Mouse (Mus musculus) limb, embryonic 15.5 days (tissue): ENCODE data around the gene BC030867. TPM values are rescaled to one million over a fixed set of nuclear protein-coding genes. Genes with fewer than 3 reads are reported as not detected.
"Not testable (repeated sequence)": the region's sequence is repeated elsewhere in the genome, so short reads cannot be mapped to it uniquely, and the experiment has no call there.

Source experiments
- ATAC-seq: fragments of 200-750 bp; cut with Nextera tagmentation; 2 replicates; pipeline ENCODE4 v1.8.0; 2017; ENCODE audit warnings: low read depth, moderate TSS enrichment; ENCODE audit not compliant: insufficient number of reproducible peaks, low FRiP score, low TSS enrichment
- H3K27ac ChIP-seq: fragments of 300-500 bp; sonication (generic); 2 replicates; pipeline ENCODE4 v1.5.1; 2015; ENCODE audit warnings: moderate library complexity, mild to moderate bottlenecking, inconsistent platforms
- H3K27me3 ChIP-seq: fragments of 300-500 bp; sonication (generic); 2 replicates; pipeline ENCODE4 v1.6.1; 2015; ENCODE audit warnings: inconsistent platforms
- H3K36me3 ChIP-seq: fragments of 300-500 bp; sonication (generic); 2 replicates; pipeline ENCODE4 v1.6.1; 2015; ENCODE audit warnings: inconsistent platforms
- H3K4me1 ChIP-seq: fragments of 300-500 bp; sonication (generic); 2 replicates; pipeline ENCODE4 v1.6.1; 2015; ENCODE audit warnings: inconsistent platforms
- H3K4me2 ChIP-seq: fragments of 300-500 bp; sonication (generic); 2 replicates; pipeline ENCODE4 v1.6.1; 2015; ENCODE audit warnings: mild to moderate bottlenecking, inconsistent platforms
- H3K4me3 ChIP-seq: fragments of 300-500 bp; sonication (generic); 2 replicates; pipeline ENCODE4 v1.5.1; 2015; ENCODE audit warnings: mild to moderate bottlenecking, inconsistent platforms
- H3K9ac ChIP-seq: fragments of 300-500 bp; sonication (generic); 2 replicates; pipeline ENCODE4 v1.6.1; 2015; ENCODE audit warnings: inconsistent platforms
- H3K9me3 ChIP-seq: fragments of 300-500 bp; sonication (generic); 2 replicates; pipeline ENCODE4 v1.6.1; 2016; ENCODE audit warnings: inconsistent platforms
- WGBS: fragments of 180-500 bp; shearing (Covaris S2); methylation state at CpG from one replicate; pipeline ENCODE4 v1.1.7; 2015; 5-methylcytosine and 5-hydroxymethylcytosine counted together
- polyA plus RNA-seq: library from polyadenylated mRNA; unstranded; fragments of >200 nt; fragmentation: Nextera tagmentation; extraction: Ambion mirVana; gene quantifications from 2 replicates; pipeline ENCODE4 v1.2.1, GENCODE M21; 2015

BC030867 gene
- polyA plus RNA-seq, 1 experiment from 2014 or later = 13.8 TPM

DNA sequence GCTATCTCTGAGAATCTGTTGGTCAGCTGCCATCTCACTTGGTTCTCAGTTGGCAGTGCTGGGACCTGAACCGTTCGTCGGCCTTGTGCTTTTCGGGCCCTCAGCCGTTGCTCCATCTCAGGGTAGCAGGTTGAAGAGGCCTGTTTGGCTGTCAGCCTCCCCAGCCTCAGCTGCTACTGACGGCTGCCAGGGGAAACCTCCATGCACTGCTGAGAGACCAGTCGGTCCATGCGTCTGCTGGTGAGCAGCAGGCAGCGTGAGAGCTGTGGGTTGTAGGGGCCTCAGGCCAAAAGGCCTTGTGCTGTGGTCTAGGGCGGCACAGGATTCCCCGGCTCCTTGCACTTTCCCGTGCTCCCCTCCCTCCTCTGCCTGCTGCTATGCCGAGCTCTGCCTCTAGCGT, 17.1 kb downstream of the BC030867 start:
- WGBS = 60% methylated on average over 14 of the region's 14 CpGs
- Histone ChIP-seq H3K27me3 (no peaks in the 10 kb centered on the region), H3K4me2 (no peak overlapping the region), H3K4me1 (peaks cover 5% of the 10 kb centered on the region), H3K9ac (no peak overlapping the region), H3K9me3 (no peaks in the 10 kb centered on the region), H3K4me3 (no peak overlapping the region), H3K36me3 (peaks cover 10% of the 10 kb centered on the region), H3K27ac (no peak overlapping the region)
- no peak for ATAC-seq

DNA sequence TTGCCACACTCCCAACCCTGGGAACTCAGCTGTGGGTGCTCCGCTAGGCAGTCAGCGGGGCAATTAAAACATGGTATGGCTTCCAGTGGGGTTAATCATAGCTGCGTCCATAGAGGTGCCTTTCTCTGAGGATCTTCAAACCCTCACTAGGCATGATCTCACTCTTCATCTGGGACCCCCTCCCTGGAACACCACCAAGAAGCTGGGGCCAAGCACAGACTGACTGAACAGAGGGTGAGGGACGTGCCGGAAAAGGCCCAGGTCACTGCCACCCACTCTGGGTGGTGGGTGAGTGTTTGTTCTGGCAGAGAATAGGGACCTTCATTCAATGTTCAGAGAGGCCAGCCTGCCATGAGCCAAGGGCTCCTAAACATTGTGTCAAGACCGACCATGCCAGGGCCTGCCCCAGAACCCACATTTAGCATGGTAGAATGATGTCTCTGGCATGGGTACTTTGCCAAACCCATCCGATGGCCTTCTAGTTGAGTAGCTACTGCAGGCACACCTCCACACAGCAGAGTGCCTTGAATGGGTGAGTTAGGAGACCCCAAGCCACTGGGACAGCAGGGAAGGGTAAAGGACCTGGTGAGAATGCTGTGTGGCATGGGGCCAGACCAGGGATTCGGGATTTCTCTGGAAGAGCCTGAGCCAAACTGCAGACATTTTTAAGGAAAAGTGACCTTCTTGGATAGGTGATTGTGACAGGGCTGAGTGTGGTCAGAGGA, 18.1 kb downstream of the BC030867 start:
- Histone ChIP-seq H3K4me2 (no peak overlapping the region), H3K4me1 (peaks cover 5% of the 10 kb centered on the region), H3K9ac (no peak overlapping the region), H3K36me3 (peaks cover 7% of the 10 kb centered on the region), H3K27me3 (no peaks in the 10 kb centered on the region), H3K9me3 (no peaks in the 10 kb centered on the region), H3K4me3 (no peak overlapping the region), H3K27ac (no peak overlapping the region)
- no peak for ATAC-seq
- WGBS = 85% methylated on average over 8 of the region's 8 CpGs

DNA sequence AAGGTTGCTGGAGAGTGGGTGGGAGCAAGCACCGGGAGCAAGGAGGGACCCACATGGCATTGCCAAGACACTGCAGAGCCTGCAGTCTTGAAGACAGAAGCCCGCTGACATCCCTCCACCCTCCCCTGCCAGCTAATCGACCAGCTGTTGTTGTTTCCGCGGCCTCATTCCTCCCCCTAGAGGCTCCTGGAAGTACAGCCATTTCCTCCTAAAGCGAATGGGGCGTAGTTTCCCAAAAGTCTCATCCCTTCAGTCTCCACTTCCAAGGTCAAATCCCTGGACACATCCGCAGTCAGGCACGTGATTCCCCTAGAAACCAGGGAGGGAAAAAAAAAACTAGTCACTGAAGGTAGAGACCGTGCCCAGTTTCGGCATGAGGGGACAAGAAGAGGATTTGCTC, 18.8 kb downstream of the BC030867 start:
- peaks cover 5% of the 10 kb centered on the region for H3K4me1 ChIP-seq
- H3K4me3 ChIP-seq = no peak overlapping the region
- H3K27ac ChIP-seq = no peak overlapping the region
- H3K36me3 ChIP-seq = peaks cover 3% of the 10 kb centered on the region
- WGBS = 5% methylated on average over 11 of the region's 11 CpGs
- no peak overlapping the region for H3K9ac ChIP-seq
- ATAC-seq = 0 out of 2 replicates have a peak, but pooled peaks have one; percentile 48
- 0 out of 2 replicates have a peak overlapping the region, but pooled peaks have one; percentile 26 for H3K4me2 ChIP-seq
- no peaks in the 10 kb centered on the region for H3K9me3 ChIP-seq
- H3K27me3 ChIP-seq = no peaks in the 10 kb centered on the region

DNA sequence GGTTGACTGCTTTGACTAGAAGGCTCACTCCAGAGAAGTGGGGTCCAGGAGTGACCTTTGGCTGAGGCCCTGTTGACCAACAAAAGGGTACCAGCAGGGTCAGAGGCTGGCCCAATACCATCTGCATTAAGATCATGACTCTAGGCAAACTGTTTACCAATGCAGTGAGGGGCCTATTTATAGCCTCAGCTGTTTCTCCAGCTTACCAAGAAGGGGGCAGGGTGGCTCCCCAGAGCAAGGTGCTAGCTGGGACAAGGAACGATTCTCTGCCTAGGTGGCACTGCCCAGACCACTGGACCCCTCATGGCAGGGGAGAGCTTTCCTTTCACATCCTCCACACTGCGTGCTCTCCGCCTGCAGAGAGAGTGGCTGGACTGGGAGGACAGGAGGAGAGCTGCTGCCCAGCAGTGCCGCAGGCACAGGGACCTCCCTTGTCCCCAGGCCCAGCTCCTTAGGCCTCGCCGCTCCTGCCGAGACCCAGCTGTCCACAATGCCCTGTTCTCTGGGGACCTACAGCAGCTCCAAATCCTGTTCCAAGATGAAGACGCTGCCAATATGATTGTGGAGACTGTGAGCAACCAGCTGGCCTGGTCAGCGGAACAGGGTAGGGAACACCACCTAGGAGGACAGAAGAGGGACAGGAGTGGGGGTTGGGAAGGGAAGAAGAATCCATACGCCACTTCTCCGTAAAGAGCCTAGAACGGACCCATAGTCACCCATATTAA, 20.0 kb downstream of the BC030867 start, which contains the start of gene Asb16:
Asb16 (plus strand) TSS at position 224 of the 725 bp plus-strand sequence.
- H3K27ac ChIP-seq = no peak within 1 kb of the TSS
- WGBS = 89% methylated on average over 12 of the region's 12 CpGs

DNA sequence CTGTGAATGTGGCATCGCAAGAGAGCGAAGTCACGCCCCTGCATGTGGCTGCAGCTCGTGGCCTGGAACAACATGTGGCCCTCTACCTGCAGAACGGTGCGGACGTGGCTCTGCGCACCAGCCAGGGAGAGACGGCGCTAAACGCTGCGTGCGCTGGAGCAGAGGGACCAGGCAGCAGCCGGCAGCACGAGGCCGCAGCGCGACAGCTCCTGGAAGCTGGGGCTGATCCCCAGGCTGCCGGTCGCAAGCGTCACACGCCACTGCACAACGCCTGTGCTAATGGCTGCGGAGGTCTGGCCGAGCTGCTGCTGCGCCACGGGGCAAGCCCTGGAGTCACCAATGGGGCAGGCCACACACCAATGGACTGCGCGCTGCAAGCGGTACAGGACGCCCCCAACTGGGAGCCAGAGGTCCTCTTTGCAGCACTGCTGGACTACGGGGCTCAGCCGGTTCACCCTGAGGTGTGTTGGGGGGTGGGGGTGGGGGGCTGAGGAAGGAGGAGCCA, 27.8 kb downstream of the BC030867 start:
- ATAC-seq = peak; percentile 33; the same call in 1 of the 2 replicates
- no peaks in the 10 kb centered on the region for H3K36me3 ChIP-seq
- peak overlapping the region; percentile 42 for H3K4me3 ChIP-seq
- H3K4me2 ChIP-seq = peak overlapping the region; percentile 90
- under 1% methylated on average over 29 of the region's 33 CpGs for WGBS
- H3K9me3 ChIP-seq = no peaks in the 10 kb centered on the region
- peaks cover 14% of the 10 kb centered on the region for H3K4me1 ChIP-seq
- H3K9ac ChIP-seq = peak overlapping the region; percentile 51
- H3K27ac ChIP-seq = peak overlapping the region; percentile 51
- H3K27me3 ChIP-seq = no peaks in the 10 kb centered on the region

More for the DNA sequence above, 20.0 kb downstream of the BC030867 start, which contains the start of gene Asb16:
- no peaks in the 10 kb centered on the region for H3K27me3 ChIP-seq
- no peak within 1 kb of the TSS for H3K4me3 ChIP-seq
- H3K36me3 ChIP-seq = no peaks in the 10 kb centered on the region
- H3K9me3 ChIP-seq = no peaks in the 10 kb centered on the region
- no peak within 1 kb of the TSS for H3K9ac ChIP-seq
- peaks cover 5% of the 10 kb centered on the region for H3K4me1 ChIP-seq
- no peak for ATAC-seq
- no peak within 1 kb of the TSS for H3K4me2 ChIP-seq

DNA sequence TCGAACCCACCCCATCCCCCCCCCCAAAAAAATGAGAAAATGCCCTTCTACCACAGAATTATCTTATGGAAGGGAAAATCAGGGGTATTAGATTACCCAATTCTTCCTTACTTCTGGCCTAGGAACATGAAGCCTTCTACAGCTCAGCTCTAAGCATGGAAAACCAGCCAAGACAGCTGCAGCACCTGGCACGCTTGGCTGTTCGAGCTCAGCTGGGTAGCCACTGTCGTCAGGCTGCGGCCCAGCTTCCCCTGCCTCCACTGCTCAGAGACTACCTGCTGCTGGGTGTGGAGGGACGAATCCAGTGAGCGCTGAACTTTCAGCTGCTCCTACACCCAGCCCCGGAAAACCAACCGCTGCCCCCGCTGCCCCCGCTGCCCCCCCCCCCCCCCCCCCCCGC, 29.1 kb downstream of the BC030867 start:
- no peaks in the 10 kb centered on the region for H3K9me3 ChIP-seq
- H3K27ac ChIP-seq = no peak overlapping the region
- H3K4me1 ChIP-seq = peaks cover 14% of the 10 kb centered on the region
- no peak for ATAC-seq
- H3K9ac ChIP-seq = no peak overlapping the region
- no peak overlapping the region for H3K4me3 ChIP-seq
- no peaks in the 10 kb centered on the region for H3K36me3 ChIP-seq
- 76% methylated on average over 7 of the region's 12 CpGs for WGBS
- H3K4me2 ChIP-seq = no peak overlapping the region
- H3K27me3 ChIP-seq = no peaks in the 10 kb centered on the region

DNA sequence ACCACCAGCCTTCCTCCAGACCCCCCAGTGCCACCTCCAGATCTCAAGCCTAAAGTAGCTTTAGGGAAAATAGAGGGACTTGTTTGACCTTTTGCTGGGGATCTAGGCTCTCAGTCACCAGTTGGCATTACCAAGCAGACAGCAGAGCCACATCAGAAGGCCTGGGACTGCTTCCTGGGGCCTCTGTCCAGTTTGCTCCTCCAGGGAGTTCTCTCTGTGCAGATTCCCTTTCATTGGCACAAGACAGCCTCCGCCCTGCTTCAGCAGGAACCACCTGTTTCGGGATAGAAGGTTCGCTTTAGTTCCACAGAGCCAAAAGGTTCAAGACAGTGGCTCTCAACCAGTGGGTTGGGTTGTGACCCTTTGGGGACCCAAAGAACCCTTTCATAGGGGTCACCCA, 30.9 kb downstream of the BC030867 start:
- H3K9ac ChIP-seq = no peak overlapping the region
- no peaks in the 10 kb centered on the region for H3K9me3 ChIP-seq
- H3K4me3 ChIP-seq = no peak overlapping the region
- peaks cover 14% of the 10 kb centered on the region for H3K4me1 ChIP-seq
- no peaks in the 10 kb centered on the region for H3K36me3 ChIP-seq
- ATAC-seq = no peak
- H3K4me2 ChIP-seq = no peak overlapping the region
- H3K27me3 ChIP-seq = no peaks in the 10 kb centered on the region
- no peak overlapping the region for H3K27ac ChIP-seq
- 85% methylated on average over 3 of the region's 3 CpGs for WGBS

DNA sequence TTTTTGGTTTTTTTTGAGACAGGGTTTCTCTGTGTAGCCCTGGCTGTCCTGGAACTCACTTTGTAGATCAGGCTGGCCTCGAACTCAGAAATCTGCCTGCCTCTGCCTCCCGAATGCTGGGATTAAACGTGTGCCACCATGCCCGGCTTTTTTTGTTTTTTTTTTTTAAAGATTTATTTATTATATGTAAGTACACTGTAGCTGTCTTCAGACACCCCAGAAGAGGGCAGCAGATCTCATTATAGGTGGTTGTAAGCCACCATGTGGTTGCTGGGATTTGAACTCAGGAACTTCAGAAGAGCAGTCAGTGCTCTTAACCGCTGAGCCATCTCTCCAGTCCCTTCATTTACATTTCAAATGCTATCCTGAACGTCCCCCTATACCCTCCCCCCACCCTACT, 31.6 kb downstream of the BC030867 start:
- not testable (repeated sequence) for H3K36me3 ChIP-seq, H3K9ac ChIP-seq, H3K4me3 ChIP-seq, H3K27ac ChIP-seq, H3K4me2 ChIP-seq, ATAC-seq, H3K27me3 ChIP-seq, H3K9me3 ChIP-seq
- WGBS = 71% methylated on average over 6 of the region's 6 CpGs
- peaks cover 14% of the 10 kb centered on the region for H3K4me1 ChIP-seq

DNA sequence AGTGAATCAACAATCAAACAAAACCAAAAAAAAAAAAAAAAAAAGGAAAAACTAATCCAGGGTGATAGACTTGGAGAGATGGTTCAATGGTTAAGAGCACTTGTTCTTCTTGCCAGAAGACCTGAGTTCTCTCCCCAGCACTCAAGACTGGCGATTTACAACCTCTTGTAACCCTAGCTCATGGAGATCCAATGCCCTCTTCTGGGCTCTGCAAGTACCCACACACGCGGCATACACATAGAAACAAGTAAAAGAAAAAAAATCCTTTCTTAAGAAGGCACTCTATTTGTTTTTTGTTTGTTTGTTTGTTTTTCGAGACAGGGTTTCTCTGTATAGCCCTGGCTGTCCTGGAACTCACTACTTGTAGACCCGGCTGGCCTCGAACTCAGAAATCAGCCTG, 35.2 kb downstream of the BC030867 start:
- peaks cover 19% of the 10 kb centered on the region for H3K36me3 ChIP-seq
- no peak overlapping the region for H3K9ac ChIP-seq
- H3K4me1 ChIP-seq = peaks cover 16% of the 10 kb centered on the region
- H3K27me3 ChIP-seq = no peaks in the 10 kb centered on the region
- no peak for ATAC-seq
- peak overlapping the region; percentile 70 for H3K4me2 ChIP-seq
- H3K9me3 ChIP-seq = no peaks in the 10 kb centered on the region
- peak overlapping the region; percentile 86 for H3K27ac ChIP-seq
- H3K4me3 ChIP-seq = peak overlapping the region; percentile 69
- 88% methylated on average over 6 of the region's 6 CpGs for WGBS

DNA sequence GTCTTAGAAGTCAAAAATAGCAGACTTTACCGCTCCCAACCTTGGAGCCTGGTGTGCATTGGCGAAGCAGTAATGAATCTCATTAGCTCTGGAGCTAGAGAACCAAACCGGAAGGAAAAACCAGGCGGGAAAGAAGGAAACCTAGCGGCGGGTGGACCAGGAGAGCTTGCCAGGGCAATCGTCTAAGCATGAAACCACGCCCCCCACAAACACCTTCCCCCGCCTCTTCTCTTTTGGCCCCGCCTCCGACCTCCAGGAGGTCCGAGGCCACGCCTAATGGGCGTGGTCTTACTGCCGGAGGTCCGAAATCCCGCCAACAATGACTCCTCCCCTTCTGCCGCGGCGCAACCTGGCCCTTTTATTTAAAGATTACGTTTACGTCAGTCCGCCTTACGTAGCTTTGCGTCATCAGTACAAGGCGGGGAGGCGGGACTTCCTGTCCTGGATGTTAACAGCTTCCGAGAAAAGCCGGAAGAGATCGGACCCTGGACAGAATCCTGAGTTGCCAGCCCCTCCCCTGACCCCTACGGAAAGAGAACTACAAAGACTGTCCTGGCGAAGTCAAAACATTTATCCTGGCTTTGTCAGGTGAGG, 35.9 kb downstream of the BC030867 start, which contains the start of gene Tmub2:
Tmub2 (plus strand) TSS at position 431 of the 594 bp plus-strand sequence.
- H3K27me3 ChIP-seq = no peaks in the 10 kb centered on the region
- peaks cover 16% of the 10 kb centered on the region for H3K4me1 ChIP-seq
- peaks cover 25% of the 10 kb centered on the region for H3K36me3 ChIP-seq
- peak; percentile 90 for ATAC-seq
- H3K9ac ChIP-seq = peak within 1 kb of the TSS; percentile 81
- H3K4me2 ChIP-seq = peak within 1 kb of the TSS; percentile 70
- WGBS = under 1% methylated on average over 32 of the region's 32 CpGs
- no peaks in the 10 kb centered on the region for H3K9me3 ChIP-seq
- peak within 1 kb of the TSS; percentile 69 for H3K4me3 ChIP-seq
- H3K27ac ChIP-seq = peak within 1 kb of the TSS; percentile 86

DNA sequence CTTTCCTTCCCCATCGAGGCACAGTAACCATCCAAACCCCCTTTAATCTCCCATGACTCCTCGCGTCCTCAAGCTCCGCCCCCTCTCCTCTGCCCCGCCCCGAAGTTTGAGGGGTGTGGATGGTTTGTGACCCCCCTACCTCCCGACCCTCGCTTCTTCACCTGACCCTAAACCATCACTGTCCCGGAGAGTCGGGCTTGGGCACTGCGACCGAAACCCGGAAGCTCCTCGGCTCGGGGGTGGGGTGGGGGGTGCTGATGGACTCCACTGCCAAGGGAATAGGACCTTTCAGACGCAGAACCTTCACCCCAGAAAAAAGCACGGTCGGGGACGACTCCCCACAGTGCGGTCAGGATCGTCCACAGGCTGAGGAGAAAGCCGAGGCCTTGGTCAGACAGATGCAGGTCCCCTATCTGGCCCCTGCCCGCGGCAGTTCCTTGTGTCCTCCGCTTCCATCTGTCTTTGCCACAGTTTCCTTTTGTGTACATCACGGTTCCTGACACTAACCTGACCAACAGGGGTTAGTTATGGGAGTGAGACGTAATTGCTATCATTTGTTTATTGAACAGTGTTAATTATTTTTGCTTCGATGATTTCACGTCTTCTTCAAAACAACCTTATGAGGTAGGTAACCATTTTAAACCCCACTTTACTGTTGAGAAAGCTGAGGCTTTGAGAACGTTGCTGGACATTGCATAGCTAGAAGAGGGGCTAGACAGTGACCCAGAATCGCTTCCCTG, 36.6 kb downstream of the BC030867 start:
- peaks cover 32% of the 10 kb centered on the region for H3K36me3 ChIP-seq
- H3K9me3 ChIP-seq = no peaks in the 10 kb centered on the region
- no peaks in the 10 kb centered on the region for H3K27me3 ChIP-seq
- 4% methylated on average over 31 of the region's 31 CpGs for WGBS
- peak overlapping the region; percentile 81 for H3K9ac ChIP-seq
- H3K4me3 ChIP-seq = peak overlapping the region; percentile 69
- H3K4me1 ChIP-seq = peaks cover 16% of the 10 kb centered on the region
- peak; percentile 40 for ATAC-seq
- peak overlapping the region; percentile 70 for H3K4me2 ChIP-seq
- peak overlapping the region; percentile 86 for H3K27ac ChIP-seq
